Mouse (Mus musculus) forebrain, embryonic 14.5 days (tissue): ENCODE data around the gene Nelfe. TPM values are rescaled to one million over a fixed set of nuclear protein-coding genes. Genes with fewer than 3 reads are reported as not detected.
A peak's percentile ranks its signal among the peaks of the same experiment; 100 is the strongest.
"Not testable (repeated sequence)": the region's sequence is repeated elsewhere in the genome, so short reads cannot be mapped to it uniquely, and the experiment has no call there.

Experiments
- ATAC-seq: fragments of 200-750 bp; cut with Nextera tagmentation; 2 replicates; pipeline ENCODE4 v1.8.0; 2017; ENCODE audit warnings: mild to moderate bottlenecking, moderate library complexity
- DNase-seq: peaks from one replicate; pipeline ENCODE4 v3.0.0-alpha.2; 2015; ENCODE audit warnings: low spot score
- H3K27ac ChIP-seq: fragments of 300-500 bp; sonication (generic); 2 replicates; pipeline ENCODE4 v1.5.1; 2014; ENCODE audit warnings: low read depth, mild to moderate bottlenecking, control low read depth, low read length, moderate library complexity
- H3K27me3 ChIP-seq: fragments of 300-500 bp; sonication (generic); replicated peaks from 2 replicates; pipeline ENCODE4 v1.6.1; 2014; ENCODE audit warnings: low read length, control low read depth, mixed read lengths; ENCODE audit not compliant: control insufficient read depth, insufficient read depth
- H3K36me3 ChIP-seq: fragments of 300-500 bp; sonication (generic); 2 replicates; pipeline ENCODE4 v1.6.1; 2014; ENCODE audit warnings: low read length, control low read depth; ENCODE audit not compliant: control insufficient read depth, insufficient read depth
- H3K4me1 ChIP-seq: fragments of 300-500 bp; sonication (generic); 2 replicates; pipeline ENCODE4 v1.6.1; 2014; ENCODE audit warnings: antibody characterized with exemption, low read length, control low read depth; ENCODE audit not compliant: control insufficient read depth, insufficient read depth
- H3K4me2 ChIP-seq: fragments of 300-500 bp; sonication (generic); 2 replicates; pipeline ENCODE4 v1.6.1; 2014; ENCODE audit warnings: mild to moderate bottlenecking, control low read depth, low read length
- H3K4me3 ChIP-seq: fragments of 300-500 bp; sonication (generic); 2 replicates; pipeline ENCODE4 v1.5.1; 2014; ENCODE audit warnings: low read depth, low read length, control low read depth
- H3K9ac ChIP-seq: fragments of 300-500 bp; sonication (generic); 2 replicates; pipeline ENCODE4 v1.6.1; 2014; ENCODE audit warnings: mild to moderate bottlenecking, low read length, control low read depth, moderate library complexity
- H3K9me3 ChIP-seq: fragments of 300-500 bp; sonication (generic); replicated peaks from 2 replicates; pipeline ENCODE4 v1.6.1; 2016; ENCODE audit warnings: low read length, control low read depth, mixed read lengths; ENCODE audit not compliant: control insufficient read depth
- WGBS: fragments of 180-500 bp; shearing (Covaris S2); extraction: QIAGEN DNeasy Blood & Tissue Kit; methylation state at CpG from one replicate; pipeline ENCODE4 v1.1.7; 2014; 5-methylcytosine and 5-hydroxymethylcytosine counted together
- microRNA-seq: library from miRNA; unstranded; fragments of <30 nt; microRNA quantifications from one replicate; pipeline ENCODE4, GENCODE M21; 2016
- polyA plus RNA-seq: library from polyadenylated mRNA; unstranded; fragments of >200 nt; fragmentation: Nextera tagmentation; extraction: Ambion mirVana; gene quantifications from 2 replicates; pipeline ENCODE4 v1.2.1, GENCODE M21; 2014

Gene Nelfe
- polyA plus RNA-seq, 1 experiment from 2014 or later = 82.9 TPM

- peaks cover 45% of the 10 kb centered on the region for H3K36me3 ChIP-seq
- peak overlapping the region; percentile 82 for H3K4me3 ChIP-seq
- H3K4me1 ChIP-seq = peaks cover 26% of the 10 kb centered on the region
- 0% methylated on average over 5 of the region's 5 CpGs for WGBS
- DNase-seq (peak; percentile 29), ATAC-seq (no peak)
- peak overlapping the region; percentile 97 for H3K27ac ChIP-seq
- peak overlapping the region; percentile 94 for H3K9ac ChIP-seq
- H3K4me2 ChIP-seq = peak overlapping the region; percentile 96
- H3K27me3 ChIP-seq = no peaks in the 10 kb centered on the region
- H3K9me3 ChIP-seq = no peaks in the 10 kb centered on the region
Observed at GRCm38 (mm10) chr17:34899890-34900243, 49.7 kb downstream of the Nelfe start.

DNA sequence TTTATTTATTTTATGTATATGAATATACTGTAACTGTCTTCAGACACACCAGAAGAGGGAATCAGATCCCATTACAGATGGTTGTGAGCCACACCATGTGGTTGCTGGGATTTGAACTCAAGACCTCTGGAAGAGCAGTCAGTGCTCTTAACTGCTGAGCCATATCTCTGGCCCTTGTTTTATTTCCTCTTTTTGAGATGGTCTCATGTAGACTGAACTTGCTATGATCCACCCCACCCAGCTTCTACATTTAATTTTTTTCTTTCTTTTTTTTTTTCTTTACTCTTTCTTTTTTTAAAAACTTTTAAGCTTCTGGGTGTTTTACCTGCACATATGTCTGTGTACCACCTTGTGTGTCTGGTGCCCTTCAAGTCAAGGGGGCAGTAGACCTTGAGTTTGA is 50.6 kb downstream of the Nelfe start:
- ATAC-seq, H3K27me3 ChIP-seq, DNase-seq, H3K27ac ChIP-seq, H3K9me3 ChIP-seq, H3K4me2 ChIP-seq, H3K4me3 ChIP-seq, H3K9ac ChIP-seq: not testable (repeated sequence)
- H3K36me3 ChIP-seq = peaks cover 53% of the 10 kb centered on the region
- H3K4me1 ChIP-seq = peaks cover 19% of the 10 kb centered on the region

- peaks cover 14% of the 10 kb centered on the region for H3K4me1 ChIP-seq
- not testable (repeated sequence) for H3K27me3 ChIP-seq, H3K9me3 ChIP-seq, H3K4me3 ChIP-seq, H3K4me2 ChIP-seq, ATAC-seq, H3K9ac ChIP-seq, H3K27ac ChIP-seq, DNase-seq
- H3K36me3 ChIP-seq = peaks cover 57% of the 10 kb centered on the region
- WGBS = 88% methylated on average over 9 of the region's 10 CpGs
Observed at GRCm38 (mm10) chr17:34901948-34902347, 51.8 kb downstream of the Nelfe start.

GRCm38 (mm10) chr17:34902895-34903294 is 52.7 kb downstream of the Nelfe start:
- Histone ChIP-seq H3K27me3 (no peaks in the 10 kb centered on the region), H3K4me1 (peaks cover 7% of the 10 kb centered on the region; the same call in 1 of the 2 replicates), H3K27ac (no peak overlapping the region), H3K9ac (no peak overlapping the region), H3K36me3 (peaks cover 67% of the 10 kb centered on the region), H3K4me2 (no peak overlapping the region), H3K9me3 (no peaks in the 10 kb centered on the region), H3K4me3 (no peak overlapping the region)
- ATAC-seq (no peak), DNase-seq (no peak)
- 92% methylated on average over 9 of the region's 9 CpGs for WGBS

Small RNA genes within 50 kb of the gene (microRNA-seq; reads per million reads assigned to microRNA genes)
- gene Mir6970 = 0.53 reads per million
- gene Mir6971 = 3.8 reads per million, percentile 21 among the genes with 10 or more reads in this experiment
- not detected for gene Mir6972

Other genes starting within 250 kb of the Nelfe start
- 222 TPM in 2 replicates for gene Rnf5, start 246.7 kb upstream of the Nelfe start, polyA plus RNA-seq
- gene Agpat1, start 246.1 kb upstream of the Nelfe start, polyA plus RNA-seq = 88.6 and 106 TPM in 2 replicates
- 7.6 and 8.7 TPM in 2 replicates for gene Egfl8, start 234.4 kb upstream of the Nelfe start, polyA plus RNA-seq
- 23.8 and 24.6 TPM in 2 replicates for gene Ppt2, start 221.9 kb upstream of the Nelfe start, polyA plus RNA-seq
- 5.0 and 5.5 TPM in 2 replicates for gene Prrt1, start 220.9 kb upstream of the Nelfe start, polyA plus RNA-seq
- 12.6 and 14.9 TPM in 2 replicates for gene Fkbpl, start 205.6 kb upstream of the Nelfe start, polyA plus RNA-seq
- 75.0 and 90.9 TPM in 2 replicates for gene Atf6b, start 203.2 kb upstream of the Nelfe start, polyA plus RNA-seq
- 0.04 and 0.10 TPM in 2 replicates for gene Tnxb, start 179.9 kb upstream of the Nelfe start, polyA plus RNA-seq
- not detected in 2 replicates for gene C4b, start 106.5 kb upstream of the Nelfe start, polyA plus RNA-seq
- gene Cyp21a1, start 45.8 kb upstream of the Nelfe start, polyA plus RNA-seq = not detected in 2 replicates
- gene Stk19, start 13.4 kb upstream of the Nelfe start, polyA plus RNA-seq = 31.7 and 33.8 TPM in 2 replicates
- 54.9 and 66.4 TPM in 2 replicates for gene Dxo, start 13.4 kb upstream of the Nelfe start, polyA plus RNA-seq
- 36.6 and 46.9 TPM in 2 replicates for gene Skiv2l, start 181 bp upstream of the Nelfe start, polyA plus RNA-seq
- gene Cfb, start 12.1 kb downstream of the Nelfe start, polyA plus RNA-seq = 0.93 and 0.94 TPM in 2 replicates
- 3.5 and 3.8 TPM in 2 replicates for gene Zbtb12, start 29.1 kb downstream of the Nelfe start, polyA plus RNA-seq
- 0.28 TPM in 1 of 2 replicates, not detected in the other for gene Gm20547, start 31.7 kb downstream of the Nelfe start, polyA plus RNA-seq
- gene C2, start 47.9 kb downstream of the Nelfe start, polyA plus RNA-seq = 1.3 and 1.4 TPM in 2 replicates
- 62.5 and 76.9 TPM in 2 replicates for gene Ehmt2, start 48.1 kb downstream of the Nelfe start, polyA plus RNA-seq
- gene Slc44a4, start 64.1 kb downstream of the Nelfe start, polyA plus RNA-seq = not detected in 2 replicates
- gene Neu1, start 80.9 kb downstream of the Nelfe start, polyA plus RNA-seq = 16.2 and 20.0 TPM in 2 replicates
- gene Hspa1b, start 108.8 kb downstream of the Nelfe start, polyA plus RNA-seq = 0.15 TPM in 1 of 2 replicates, not detected in the other
- gene Gm20481, start 119.5 kb downstream of the Nelfe start, polyA plus RNA-seq = not detected in 2 replicates
- gene Hspa1a, start 121.8 kb downstream of the Nelfe start, polyA plus RNA-seq = 1.4 and 3.7 TPM in 2 replicates
- gene Hspa1l, start 122.3 kb downstream of the Nelfe start, polyA plus RNA-seq = 1.3 and 1.4 TPM in 2 replicates
- gene Lsm2, start 131.5 kb downstream of the Nelfe start, polyA plus RNA-seq = 131 and 148 TPM in 2 replicates
- 42.4 and 53.9 TPM in 2 replicates for gene Vars, start 150.6 kb downstream of the Nelfe start, polyA plus RNA-seq
- 0.05 and 0.11 TPM in 2 replicates for gene Vwa7, start 166.2 kb downstream of the Nelfe start, polyA plus RNA-seq
- gene Sapcd1, start 177.6 kb downstream of the Nelfe start, polyA plus RNA-seq = 2.9 and 6.2 TPM in 2 replicates
- 2.3 and 2.6 TPM in 2 replicates for gene Msh5, start 196.4 kb downstream of the Nelfe start, polyA plus RNA-seq
- gene Clic1, start 199.6 kb downstream of the Nelfe start, polyA plus RNA-seq = 28.3 and 37.3 TPM in 2 replicates
- gene Ddah2, start 208.6 kb downstream of the Nelfe start, polyA plus RNA-seq = 617 and 661 TPM in 2 replicates
- gene Ly6g6c, start 215.0 kb downstream of the Nelfe start, polyA plus RNA-seq = not detected in 2 replicates
- gene Mpig6b, start 215.8 kb downstream of the Nelfe start, polyA plus RNA-seq = 0.28 and 0.42 TPM in 2 replicates
- 10.1 and 10.7 TPM in 2 replicates for gene Ly6g6e, start 226.5 kb downstream of the Nelfe start, polyA plus RNA-seq
- gene Ly6g6d, start 227.7 kb downstream of the Nelfe start, polyA plus RNA-seq = 0.76 and 1.1 TPM in 2 replicates
- 0.15 TPM in 1 of 2 replicates, not detected in the other for gene Ly6g6f, start 235.2 kb downstream of the Nelfe start, polyA plus RNA-seq
- 69.9 and 75.7 TPM in 2 replicates for gene Abhd16a, start 238.9 kb downstream of the Nelfe start, polyA plus RNA-seq